Mouse (Mus musculus): ENCODE results near the gene Ralgps2. TPM values are rescaled to one million over a fixed set of nuclear protein-coding genes. Genes with fewer than 3 reads are reported as not detected.

Gene Ralgps2
- polyA plus RNA-seq, 1 experiment, result 20.3 TPM

- no peak for TF ChIP-seq CTCF (IDR thresholded peaks at IDR 0.05; ENCODE audit: borderline replicate concordance, insufficient read depth, low read depth, low read length)
- no peak for TF ChIP-seq POLR2A (IDR thresholded peaks at IDR 0.05; ENCODE audit: borderline replicate concordance, insufficient read depth, low read length)
- 92% methylated on average over 4 of the region's 4 CpGs for WGBS
These were observed 50.6 kb downstream of the Ralgps2 start for GRCm38 (mm10) chr1:156888830-156889229.

GRCm38 (mm10) chr1:156885879-156886278, 53.5 kb downstream of the Ralgps2 start:
- Histone ChIP-seq H3K27me3 (ENCODE audit: control insufficient read depth, insufficient read depth, low read length) (no peaks in the 10 kb centered on the region), H3K4me3 (replicated peaks; ENCODE audit: insufficient read depth, low read depth, low read length) (no peak overlapping the region), H3K27ac (ENCODE audit: insufficient read depth, low read length) (no peak overlapping the region), H3K4me1 (ENCODE audit: control insufficient read depth, insufficient read depth, low read length) (no peaks in the 10 kb centered on the region)
- no peak for DNase-seq
- WGBS, result 93% methylated on average over 2 of the region's 2 CpGs
- TF ChIP-seq CTCF (IDR thresholded peaks at IDR 0.05; ENCODE audit: borderline replicate concordance, insufficient read depth, low read depth, low read length) (no peak), POLR2A (IDR thresholded peaks at IDR 0.05; ENCODE audit: borderline replicate concordance, insufficient read depth, low read length) (no peak)

More at GRCm38 (mm10) chr1:156888830-156889229, 50.6 kb downstream of the Ralgps2 start:
- Histone ChIP-seq H3K27ac (ENCODE audit: insufficient read depth, low read length) (no peak overlapping the region), H3K27me3 (ENCODE audit: control insufficient read depth, insufficient read depth, low read length) (no peaks in the 10 kb centered on the region), H3K4me3 (replicated peaks; ENCODE audit: insufficient read depth, low read depth, low read length) (no peak overlapping the region), H3K4me1 (ENCODE audit: control insufficient read depth, insufficient read depth, low read length) (no peaks in the 10 kb centered on the region)
- no peak for DNase-seq

- DNase-seq, result no peak
- Histone ChIP-seq H3K4me1 (ENCODE audit: control insufficient read depth, insufficient read depth, low read length) (no peaks in the 10 kb centered on the region), H3K4me3 (replicated peaks; ENCODE audit: insufficient read depth, low read depth, low read length) (no peak overlapping the region), H3K27ac (ENCODE audit: insufficient read depth, low read length) (no peak overlapping the region), H3K27me3 (ENCODE audit: control insufficient read depth, insufficient read depth, low read length) (no peaks in the 10 kb centered on the region)
- 91% methylated on average over 2 of the region's 2 CpGs for WGBS
- TF ChIP-seq CTCF (IDR thresholded peaks at IDR 0.05; ENCODE audit: borderline replicate concordance, insufficient read depth, low read depth, low read length), result no peak
- TF ChIP-seq POLR2A (IDR thresholded peaks at IDR 0.05; ENCODE audit: borderline replicate concordance, insufficient read depth, low read length), result no peak
These were observed 54.6 kb downstream of the Ralgps2 start for GRCm38 (mm10) chr1:156884782-156885181.

DNA sequence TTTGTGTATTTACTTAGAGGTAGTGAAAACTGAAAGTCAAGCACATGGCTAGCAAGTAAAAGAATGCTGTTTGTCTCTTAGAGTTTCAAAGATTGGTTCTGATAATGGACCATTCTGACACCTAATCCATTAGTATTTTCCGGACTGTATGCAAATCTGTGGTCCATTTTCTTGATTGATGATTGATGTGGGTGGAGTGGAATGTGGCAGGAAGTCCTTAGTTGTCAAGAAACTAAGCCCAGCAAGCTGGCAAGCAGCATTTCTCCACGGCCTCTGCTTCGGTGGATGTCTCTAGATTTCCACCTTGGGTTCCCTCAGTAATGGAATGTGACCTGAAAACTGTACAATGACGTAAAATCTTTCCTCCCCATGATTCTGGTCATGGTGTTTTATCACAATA, 68.8 kb downstream of the Ralgps2 start:
- DNase-seq, result no peak

GRCm38 (mm10) chr1:156870028-156870427, 69.4 kb downstream of the Ralgps2 start:
- TF ChIP-seq CTCF (IDR thresholded peaks at IDR 0.05; ENCODE audit: borderline replicate concordance, insufficient read depth, low read depth, low read length), result no peak
- no peak for TF ChIP-seq POLR2A (IDR thresholded peaks at IDR 0.05; ENCODE audit: borderline replicate concordance, insufficient read depth, low read length)
- Histone ChIP-seq H3K27me3 (ENCODE audit: control insufficient read depth, insufficient read depth, low read length) (no peaks in the 10 kb centered on the region), H3K27ac (ENCODE audit: insufficient read depth, low read length) (no peak overlapping the region), H3K4me3 (replicated peaks; ENCODE audit: insufficient read depth, low read depth, low read length) (no peak overlapping the region), H3K4me1 (ENCODE audit: control insufficient read depth, insufficient read depth, low read length) (no peaks in the 10 kb centered on the region)
- 90% methylated on average over 5 of the region's 5 CpGs for WGBS
- no peak for DNase-seq

More for the DNA sequence above, 68.8 kb downstream of the Ralgps2 start:
- Histone ChIP-seq H3K4me3 (replicated peaks; ENCODE audit: insufficient read depth, low read depth, low read length) (no peak overlapping the region), H3K27me3 (ENCODE audit: control insufficient read depth, insufficient read depth, low read length) (no peaks in the 10 kb centered on the region), H3K4me1 (ENCODE audit: control insufficient read depth, insufficient read depth, low read length) (no peaks in the 10 kb centered on the region), H3K27ac (ENCODE audit: insufficient read depth, low read length) (no peak overlapping the region)
- no peak for TF ChIP-seq CTCF (IDR thresholded peaks at IDR 0.05; ENCODE audit: borderline replicate concordance, insufficient read depth, low read depth, low read length)
- TF ChIP-seq POLR2A (IDR thresholded peaks at IDR 0.05; ENCODE audit: borderline replicate concordance, insufficient read depth, low read length), result no peak
- 93% methylated on average over 4 of the region's 4 CpGs for WGBS

GRCm38 (mm10) chr1:156864240-156864639, 75.2 kb downstream of the Ralgps2 start:
- TF ChIP-seq CTCF (IDR thresholded peaks at IDR 0.05; ENCODE audit: borderline replicate concordance, insufficient read depth, low read depth, low read length) (no peak), POLR2A (IDR thresholded peaks at IDR 0.05; ENCODE audit: borderline replicate concordance, insufficient read depth, low read length) (no peak)
- Histone ChIP-seq H3K4me1 (ENCODE audit: control insufficient read depth, insufficient read depth, low read length) (no peaks in the 10 kb centered on the region), H3K27ac (ENCODE audit: insufficient read depth, low read length) (no peak overlapping the region), H3K4me3 (replicated peaks; ENCODE audit: insufficient read depth, low read depth, low read length) (no peak overlapping the region), H3K27me3 (ENCODE audit: control insufficient read depth, insufficient read depth, low read length) (no peaks in the 10 kb centered on the region)
- 64% methylated on average over 3 of the region's 3 CpGs for WGBS
- DNase-seq, result no peak

DNA sequence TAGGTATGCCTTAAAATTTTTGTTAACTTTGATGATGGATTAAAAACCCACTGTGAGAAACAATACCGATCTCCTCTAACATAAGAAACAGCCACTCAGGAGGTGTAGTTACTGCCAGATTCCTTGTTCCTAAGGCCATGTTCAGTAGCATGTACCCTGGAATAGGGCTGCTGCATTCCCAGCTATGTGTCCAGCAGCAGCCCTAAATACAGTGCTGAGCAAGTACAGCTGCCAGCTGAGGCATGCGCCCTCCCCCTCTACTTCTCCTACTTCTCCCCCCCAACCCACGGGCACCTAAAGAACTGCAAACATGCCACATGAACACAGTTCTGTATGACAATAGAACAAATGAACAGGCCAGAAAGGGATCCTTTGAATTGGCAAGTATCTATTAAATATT, 75.7 kb downstream of the Ralgps2 start:
- TF ChIP-seq CTCF (IDR thresholded peaks at IDR 0.05; ENCODE audit: borderline replicate concordance, insufficient read depth, low read depth, low read length) (no peak), POLR2A (IDR thresholded peaks at IDR 0.05; ENCODE audit: borderline replicate concordance, insufficient read depth, low read length) (no peak)
- no peak for DNase-seq
- Histone ChIP-seq H3K27me3 (ENCODE audit: control insufficient read depth, insufficient read depth, low read length) (no peaks in the 10 kb centered on the region), H3K4me3 (replicated peaks; ENCODE audit: insufficient read depth, low read depth, low read length) (no peak overlapping the region), H3K27ac (ENCODE audit: insufficient read depth, low read length) (no peak overlapping the region), H3K4me1 (ENCODE audit: control insufficient read depth, insufficient read depth, low read length) (no peaks in the 10 kb centered on the region)
- WGBS, result 63% methylated on average over 3 of the region's 3 CpGs

GRCm38 (mm10) chr1:156861475-156862043, 77.9 kb downstream of the Ralgps2 start:
- H3K4me1 ChIP-seq (ENCODE audit: control insufficient read depth, insufficient read depth, low read length), result no peaks in the 10 kb centered on the region
- no peak overlapping the region for H3K27ac ChIP-seq (ENCODE audit: insufficient read depth, low read length)
- WGBS, result 45% methylated on average over 4 of the region's 4 CpGs
- H3K27me3 ChIP-seq (ENCODE audit: control insufficient read depth, insufficient read depth, low read length), result no peaks in the 10 kb centered on the region
- TF ChIP-seq CTCF (IDR thresholded peaks at IDR 0.05; ENCODE audit: borderline replicate concordance, insufficient read depth, low read depth, low read length) (peak; percentile 19; the same call in 1 of the 2 replicates), POLR2A (IDR thresholded peaks at IDR 0.05; ENCODE audit: borderline replicate concordance, insufficient read depth, low read length) (no peak)
- DNase-seq, result no peak
- H3K4me3 ChIP-seq (replicated peaks; ENCODE audit: insufficient read depth, low read depth, low read length), result no peak overlapping the region
